10 mouse cellular contexts compared by ENCODE assay signal in genomic region chr5:65950679-65951512, GRCm38 (mm10). TPM values are rescaled to one million over a fixed set of nuclear protein-coding genes. Genes with fewer than 3 reads are reported as not detected.
A peak's percentile ranks its signal among the peaks of the same experiment; 100 is the strongest.
DNase-seq lines count a peak whose midpoint lies in the region; ATAC-seq and TF ChIP-seq lines count a peak whose summit lies in the region.
"Had no signal": no experiment of that assay in that cellular context is flagged by ENCODE, and none has a peak within 500 bp of the region (broad histone marks: within the 10 kb centered on the region; RNA-seq: fewer than 3 reads in every experiment).

No protein-coding gene starts in this region.

- WGBS in kidney, adult 2 months: 56% methylated on average over 18 of the region's 18 CpGs
- WGBS in hindbrain, embryonic 11.5 days: 50% methylated on average over 18 of the region's 18 CpGs
- WGBS in stomach, postnatal 0 days: 67% methylated on average over 18 of the region's 18 CpGs
- 37% methylated on average over 18 of the region's 18 CpGs for WGBS in cerebellum, adult 2 months

- no peak overlapping the region for H3K4me3 ChIP-seq in kidney, adult 2 months (ENCODE audit: insufficient read depth, low read depth, low read length)
- no peak overlapping the region for H3K4me3 ChIP-seq in hindbrain, embryonic 11.5 days (ENCODE audit: low read depth, low read length)
- H3K4me3 ChIP-seq in stomach, postnatal 0 days (ENCODE audit: low read depth, low read length): no peak overlapping the region
- H3K4me3 ChIP-seq in cerebellum, adult 2 months (replicated peaks; ENCODE audit: insufficient read depth, low read depth, low read length): no peak overlapping the region

- no peaks in the 10 kb centered on the region for H3K9me3 ChIP-seq in hindbrain, embryonic 11.5 days (ENCODE audit: control insufficient read depth, low read length)
- no peaks in the 10 kb centered on the region for H3K9me3 ChIP-seq in stomach, postnatal 0 days (ENCODE audit: control insufficient read depth, low read length)
- H3K9me3 ChIP-seq: G1E had no signal

- H3K9ac ChIP-seq in hindbrain, embryonic 11.5 days (ENCODE audit: low read depth, low read length): peak overlapping the region; percentile 24; the same call in 1 of the 2 replicates
- H3K9ac ChIP-seq in stomach, postnatal 0 days (ENCODE audit: low read length): no peak overlapping the region

- H3K27ac ChIP-seq in kidney, adult 2 months (ENCODE audit: insufficient read depth, low read depth, low read length): no peak overlapping the region
- peak overlapping the region; percentile 89 for H3K27ac ChIP-seq in hindbrain, embryonic 11.5 days (ENCODE audit: low read depth, low read length)
- no peak overlapping the region for H3K27ac ChIP-seq in stomach, postnatal 0 days (replicated peaks)
- no peak overlapping the region for H3K27ac ChIP-seq in cerebellum, adult 2 months (ENCODE audit: insufficient read depth, low read length)

- peak overlapping the region; percentile 30 for H3K4me2 ChIP-seq in hindbrain, embryonic 11.5 days (replicated peaks; ENCODE audit: low read depth, low read length)
- no peak overlapping the region for H3K4me2 ChIP-seq in stomach, postnatal 0 days (replicated peaks; ENCODE audit: low read depth)

- no peak for TF ChIP-seq EP300 in stomach, postnatal 0 days (optimal IDR thresholded peaks at IDR 0.05)

- no peaks in the 10 kb centered on the region for H3K36me3 ChIP-seq in kidney, adult 2 months (ENCODE audit: control insufficient read depth, insufficient read depth, low read length)
- no peaks in the 10 kb centered on the region for H3K36me3 ChIP-seq in hindbrain, embryonic 11.5 days (ENCODE audit: control insufficient read depth, insufficient read depth, low read length)
- no peaks in the 10 kb centered on the region for H3K36me3 ChIP-seq in stomach, postnatal 0 days (ENCODE audit: control insufficient read depth, insufficient read depth, low read length)
- H3K36me3 ChIP-seq: G1E had no signal

- ATAC-seq in hindbrain, embryonic 11.5 days (ENCODE audit: low FRiP score): peak; percentile 77
- ATAC-seq in stomach, postnatal 0 days (ENCODE audit: low FRiP score, low TSS enrichment): no peak

- no peak for TF ChIP-seq CTCF in kidney, adult 2 months (conservative IDR thresholded peaks at IDR 0.05; ENCODE audit: insufficient read depth, insufficient read length, low read depth, low read length)
- peak; percentile 15; the same call in 1 of the 2 replicates for TF ChIP-seq CTCF in stomach, postnatal 0 days (IDR thresholded peaks at IDR 0.05; ENCODE audit: low read depth)
- no peak for TF ChIP-seq CTCF in cerebellum, adult 2 months (IDR thresholded peaks at IDR 0.05; ENCODE audit: borderline replicate concordance, insufficient read depth, low read depth, low read length)

- DNase-seq in kidney, adult 2 months: peak; percentile 5
- no peak for DNase-seq in kidney, adult 8-10 months
- peak; percentile 23 for DNase-seq in brain, adult 2 months (ENCODE audit: low read depth, low spot score)
- DNase-seq in hindbrain, embryonic 11.5 days (ENCODE audit: low spot score): peak; percentile 79
- peak; percentile 36 for DNase-seq in lung, postnatal 25 days (ENCODE audit: low spot score)
- DNase-seq in stomach, postnatal 0 days (ENCODE audit: low spot score): no peak
- DNase-seq in cerebellum, adult 9-11 months: no peak
- DNase-seq in cerebellum, adult 2 months: no peak

- no peak for TF ChIP-seq POLR2A in kidney, adult 2 months (IDR thresholded peaks at IDR 0.05; ENCODE audit: low read depth, low read length)
- no peak for TF ChIP-seq POLR2A in cerebellum, adult 2 months (IDR thresholded peaks at IDR 0.05; ENCODE audit: borderline replicate concordance, insufficient read depth, low read length)

- no peaks in the 10 kb centered on the region for H3K27me3 ChIP-seq in kidney, adult 2 months (replicated peaks; ENCODE audit: control insufficient read depth, insufficient read depth, low read length)
- no peaks in the 10 kb centered on the region for H3K27me3 ChIP-seq in hindbrain, embryonic 11.5 days (ENCODE audit: control insufficient read depth, insufficient read depth, low read length)
- H3K27me3 ChIP-seq in stomach, postnatal 0 days (ENCODE audit: control insufficient read depth, insufficient read depth, low read length): no peaks in the 10 kb centered on the region
- no peaks in the 10 kb centered on the region for H3K27me3 ChIP-seq in cerebellum, adult 2 months (ENCODE audit: control insufficient read depth, insufficient read depth, low read length)

- no peaks in the 10 kb centered on the region for H3K4me1 ChIP-seq in kidney, adult 2 months (ENCODE audit: control insufficient read depth, insufficient read depth, low read length)
- no peaks in the 10 kb centered on the region for H3K4me1 ChIP-seq in hindbrain, embryonic 11.5 days (replicated peaks; ENCODE audit: control insufficient read depth, insufficient read depth, low read length)
- no peaks in the 10 kb centered on the region for H3K4me1 ChIP-seq in stomach, postnatal 0 days (replicated peaks; ENCODE audit: control insufficient read depth, insufficient read depth)
- H3K4me1 ChIP-seq in cerebellum, adult 2 months (ENCODE audit: control insufficient read depth, insufficient read depth, low read length): no peaks in the 10 kb centered on the region; the same call in 1 of the 2 replicates

RNA-seq across cellular contexts. Expression of gene Chrna9, which starts 16.2 kb away (rescaled TPM):
- polyA plus RNA-seq in kidney, adult 2 months (2012; rRNA removed): not detected in 2 replicates
- polyA plus RNA-seq in hindbrain, embryonic 11.5 days (2014; fragmentation: Nextera tagmentation; extraction: Ambion mirVana): 0.20 and 0.70 TPM in 2 replicates
- not detected in 2 replicates for polyA plus RNA-seq in stomach, postnatal 0 days (2015; fragmentation: Nextera tagmentation; extraction: Ambion mirVana)
- not detected in 2 replicates for polyA plus RNA-seq in cerebellum, adult 2 months (2012; rRNA removed)
- polyA plus RNA-seq: G1E; heart, postnatal 0 days had no signal

RNA-seq across cellular contexts. Expression of gene 9130230L23Rik, which starts 53.2 kb away (rescaled TPM):
- 0.22 and 0.26 TPM in 2 replicates for polyA plus RNA-seq in kidney, adult 2 months (2012; rRNA removed)
- 0.32 and 0.40 TPM in 2 replicates for polyA plus RNA-seq in hindbrain, embryonic 11.5 days (2014; fragmentation: Nextera tagmentation; extraction: Ambion mirVana)
- polyA plus RNA-seq in stomach, postnatal 0 days (2015; fragmentation: Nextera tagmentation; extraction: Ambion mirVana): 4.7 and 4.8 TPM in 2 replicates
- not detected in 2 replicates for polyA plus RNA-seq in cerebellum, adult 2 months (2012; rRNA removed)
- polyA plus RNA-seq: G1E had no signal

Comparison
In these comparisons a context has a peak if more than half of its experiments do, and no peak if none do; other contexts are left out.
1. DNase-seq: peak in kidney, adult 2 months (single experiment), brain, adult 2 months (single experiment), hindbrain, embryonic 11.5 days (single experiment) and lung, postnatal 25 days (single experiment); none in kidney, adult 8-10 months (0 of 2), stomach, postnatal 0 days (single experiment), cerebellum, adult 9-11 months (single experiment) and cerebellum, adult 2 months (0 of 2).